ENCODE assay signal across 9 mouse cellular contexts in the genomic region with DNA sequence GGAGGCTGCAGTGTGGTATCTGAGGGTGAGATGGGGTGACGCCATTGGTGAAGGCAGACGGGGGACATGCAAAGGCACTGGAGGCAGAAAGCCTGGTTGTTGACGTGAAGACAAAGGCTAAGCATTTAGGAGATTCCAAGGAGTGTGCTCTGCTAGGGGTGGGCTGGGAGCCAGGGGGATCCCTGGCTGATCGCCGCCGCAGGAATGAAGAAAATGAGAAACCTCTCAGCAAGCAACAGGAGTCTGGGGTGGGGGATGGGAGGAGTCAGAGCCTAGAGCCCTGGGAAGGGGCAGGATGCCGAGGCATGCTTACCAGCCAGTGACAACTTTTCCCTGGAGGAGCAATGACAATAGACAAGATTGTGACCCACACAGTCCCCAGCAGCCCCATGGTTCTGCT. TPM values are rescaled to one million over a fixed set of nuclear protein-coding genes. Genes with fewer than 3 reads are reported as not detected.
DNase-seq lines count a peak whose midpoint lies in the region; ATAC-seq and TF ChIP-seq lines count a peak whose summit lies in the region.
"Had no signal": no experiment of that assay in that cellular context is flagged by ENCODE, and none has a peak within 500 bp of the region (broad histone marks: within the 10 kb centered on the region; RNA-seq: fewer than 3 reads in every experiment).

No protein-coding gene starts in this region.

- no peaks in the 10 kb centered on the region for H3K36me3 ChIP-seq in forebrain, embryonic 10.5 days (replicated peaks)
- no peaks in the 10 kb centered on the region for H3K36me3 ChIP-seq in forebrain, embryonic 16.5 days (ENCODE audit: control insufficient read depth, insufficient read depth)
- H3K36me3 ChIP-seq in intestine, embryonic 15.5 days = no peaks in the 10 kb centered on the region

- H3K9ac ChIP-seq in forebrain, embryonic 16.5 days (replicated peaks; ENCODE audit: low read depth, low read length) = no peak overlapping the region
- H3K9ac ChIP-seq in intestine, embryonic 15.5 days = no peak overlapping the region

- no peak for DNase-seq in forebrain, embryonic 10.5 days (ENCODE audit: extremely low spot score, low spot score)
- DNase-seq in kidney, postnatal 10 days = peak; percentile 63
- no peak for DNase-seq in kidney, adult 9 months
- peak; percentile 49 for DNase-seq in R1 (ENCODE audit: low read depth, low spot score)
- DNase-seq in layer of hippocampus, adult 2 months (ENCODE audit: low spot score in 2 of 2) = no peak
- DNase-seq in thymus, postnatal 10 days (ENCODE audit: low spot score in 2 of 2) = no peak
- DNase-seq: gastrocnemius, postnatal 36 days had no signal

- no peaks in the 10 kb centered on the region for H3K9me3 ChIP-seq in forebrain, embryonic 10.5 days
- H3K9me3 ChIP-seq in forebrain, embryonic 16.5 days (ENCODE audit: control insufficient read depth, low read length) = no peaks in the 10 kb centered on the region
- no peaks in the 10 kb centered on the region for H3K9me3 ChIP-seq in intestine, embryonic 15.5 days

- H3K4me1 ChIP-seq in forebrain, embryonic 10.5 days = peaks cover 41% of the 10 kb centered on the region
- H3K4me1 ChIP-seq in forebrain, embryonic 16.5 days (replicated peaks; ENCODE audit: control insufficient read depth, insufficient read depth, low read length) = peaks cover 23% of the 10 kb centered on the region
- H3K4me1 ChIP-seq in intestine, embryonic 15.5 days (replicated peaks) = peaks cover 31% of the 10 kb centered on the region

- TF ChIP-seq CTCF in layer of hippocampus, adult 2 months (conservative IDR thresholded peaks at IDR 0.05) = no peak

- H3K27ac ChIP-seq in forebrain, embryonic 10.5 days = peak overlapping the region; percentile 67
- no peak overlapping the region for H3K27ac ChIP-seq in forebrain, embryonic 16.5 days (ENCODE audit: low read length)
- H3K27ac ChIP-seq in intestine, embryonic 15.5 days = peak overlapping the region; percentile 60
- H3K27ac ChIP-seq in layer of hippocampus, adult 2 months = no peak overlapping the region

- H3K27me3 ChIP-seq in forebrain, embryonic 10.5 days (ENCODE audit: poor library complexity, severe bottlenecking) = peaks cover 19% of the 10 kb centered on the region
- no peaks in the 10 kb centered on the region for H3K27me3 ChIP-seq in forebrain, embryonic 16.5 days (replicated peaks; ENCODE audit: control insufficient read depth, insufficient read depth, low read length)
- no peaks in the 10 kb centered on the region for H3K27me3 ChIP-seq in intestine, embryonic 15.5 days (replicated peaks)

- WGBS in forebrain, embryonic 10.5 days = 35% methylated on average over 7 of the region's 7 CpGs
- 14% methylated on average over 7 of the region's 7 CpGs for WGBS in forebrain, embryonic 16.5 days
- WGBS in intestine, embryonic 15.5 days = 32% methylated on average over 7 of the region's 7 CpGs

- no peak overlapping the region for H3K4me2 ChIP-seq in forebrain, embryonic 16.5 days (ENCODE audit: low read length)
- H3K4me2 ChIP-seq in intestine, embryonic 15.5 days (replicated peaks) = peak overlapping the region; percentile 9; the same call in 1 of the 2 replicates

- ATAC-seq in forebrain, embryonic 16.5 days = no peak
- ATAC-seq in intestine, embryonic 15.5 days = peak; percentile 60

- H3K4me3 ChIP-seq in forebrain, embryonic 10.5 days = no peak overlapping the region
- no peak overlapping the region for H3K4me3 ChIP-seq in forebrain, embryonic 16.5 days (replicated peaks; ENCODE audit: low read length)
- H3K4me3 ChIP-seq in intestine, embryonic 15.5 days (replicated peaks) = no peak overlapping the region
- no peak overlapping the region for H3K4me3 ChIP-seq in layer of hippocampus, adult 2 months

RNA-seq across cellular contexts. Expression of a gene that starts 30.6 kb away (rescaled TPM):
- polyA plus RNA-seq in forebrain, embryonic 10.5 days (2016; fragmentation: Nextera tagmentation; extraction: Ambion mirVana) = 0.37 and 0.61 TPM in 2 replicates
- 0.16 and 0.18 TPM in 2 replicates for polyA plus RNA-seq in forebrain, embryonic 16.5 days (2015; fragmentation: Nextera tagmentation; extraction: Ambion mirVana)
- polyA plus RNA-seq in intestine, embryonic 15.5 days (2015; fragmentation: Nextera tagmentation; extraction: Ambion mirVana) = 3.6 and 4.2 TPM in 2 replicates
- under 1 TPM; 0.10 to 0.27 TPM for total RNA-seq in layer of hippocampus, adult 2 months (2021)

Comparison
In these comparisons a context has a peak if more than half of its experiments do, and no peak if none do; other contexts are left out.
1. DNase-seq: peak in kidney, postnatal 10 days (single experiment) and R1 (single experiment); none in forebrain, embryonic 10.5 days (single experiment), kidney, adult 9 months (single experiment), layer of hippocampus, adult 2 months (0 of 2) and thymus, postnatal 10 days (0 of 2).
2. H3K27ac ChIP-seq: peak in forebrain, embryonic 10.5 days (single experiment) and intestine, embryonic 15.5 days (single experiment); none in forebrain, embryonic 16.5 days (single experiment) and layer of hippocampus, adult 2 months (single experiment).